Mouse (Mus musculus) liver (tissue): ENCODE data around the gene Lhfpl3.

Experiments used
- DNase-seq: peaks from one replicate; pipeline ENCODE4 v3.0.0-alpha.2; 2020; ENCODE audit warnings: mixed read lengths

Lhfpl3 gene

DNA sequence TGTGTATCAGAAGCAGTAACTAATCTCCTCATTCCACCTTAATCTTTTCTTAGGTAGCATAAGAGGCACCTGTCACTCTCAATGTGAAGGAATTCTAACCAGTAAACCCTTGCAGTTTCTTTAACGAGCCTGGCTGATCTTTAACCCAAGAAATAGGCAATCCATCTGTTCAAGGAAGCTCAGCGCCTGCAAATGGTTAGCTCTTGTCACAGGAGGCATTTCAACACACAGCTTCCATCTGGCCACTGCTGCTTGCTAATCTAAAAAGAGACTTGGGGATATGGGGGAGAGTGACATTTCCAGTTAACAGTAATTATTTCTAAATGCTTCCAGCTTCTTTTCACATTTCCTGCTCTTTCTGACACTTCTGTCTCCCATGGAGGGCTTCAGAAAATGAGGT lies 182.9 kb downstream of the Lhfpl3 start:
- no peak for DNase-seq

DNA sequence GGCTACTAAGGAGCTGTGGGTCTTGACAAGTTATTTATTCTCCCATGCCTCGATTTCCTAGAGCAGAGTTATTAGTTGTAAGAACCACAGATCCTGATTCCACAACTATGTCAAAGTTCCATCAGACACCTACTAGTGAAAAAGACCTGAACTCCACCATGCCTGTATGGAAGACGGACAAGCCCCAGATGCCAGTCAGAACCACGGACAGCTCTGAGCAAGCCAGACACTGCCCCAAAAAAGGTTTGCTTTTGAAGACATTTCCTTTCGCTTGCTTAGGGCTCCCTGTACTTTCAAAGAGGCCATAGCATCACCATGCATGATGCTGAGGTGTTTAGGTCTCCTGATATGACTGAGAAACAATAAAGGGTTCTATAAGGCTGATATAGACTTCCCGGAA lies 197.4 kb downstream of the Lhfpl3 start:
- DNase-seq, result peak; percentile 16

DNA sequence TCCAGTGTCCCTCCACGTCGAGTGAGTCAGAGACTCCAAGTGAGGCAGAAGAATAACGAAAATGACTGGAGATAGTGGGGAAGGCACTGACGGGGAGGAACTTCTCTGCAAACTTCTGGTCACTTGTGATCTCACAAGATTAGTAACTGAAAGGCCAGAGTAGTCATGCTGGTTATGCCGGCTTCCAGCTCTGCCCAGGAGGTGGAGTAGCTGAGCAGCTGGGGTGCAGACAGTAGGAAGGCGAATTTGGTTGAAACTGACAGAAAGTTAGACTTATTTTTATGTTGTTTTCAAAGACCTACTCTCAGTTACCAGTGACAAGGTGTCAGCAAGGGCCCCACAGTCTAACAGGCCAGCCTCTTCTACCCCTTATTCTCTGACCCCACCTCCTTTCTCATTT lies 217.4 kb downstream of the Lhfpl3 start:
- DNase-seq, result no peak

DNA sequence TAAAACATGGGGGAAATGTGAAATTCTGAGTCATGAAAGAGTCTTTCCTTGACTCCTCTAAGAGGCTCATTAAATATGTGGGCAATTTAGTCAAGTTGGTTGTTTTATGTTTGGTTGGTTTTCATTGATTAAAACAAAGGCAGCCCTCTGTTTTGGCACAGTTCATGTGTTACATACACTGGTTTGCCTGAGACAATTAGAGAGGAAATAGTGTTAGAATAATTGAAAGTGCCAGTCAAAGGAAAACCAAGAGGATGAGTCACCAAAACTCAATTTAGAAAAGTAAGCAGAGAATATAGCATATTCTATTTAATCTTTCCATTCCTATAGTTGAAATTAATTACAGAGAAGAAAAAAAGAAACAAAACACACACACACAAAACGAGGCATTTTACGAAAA lies 240.9 kb downstream of the Lhfpl3 start:
- no peak for DNase-seq

DNA sequence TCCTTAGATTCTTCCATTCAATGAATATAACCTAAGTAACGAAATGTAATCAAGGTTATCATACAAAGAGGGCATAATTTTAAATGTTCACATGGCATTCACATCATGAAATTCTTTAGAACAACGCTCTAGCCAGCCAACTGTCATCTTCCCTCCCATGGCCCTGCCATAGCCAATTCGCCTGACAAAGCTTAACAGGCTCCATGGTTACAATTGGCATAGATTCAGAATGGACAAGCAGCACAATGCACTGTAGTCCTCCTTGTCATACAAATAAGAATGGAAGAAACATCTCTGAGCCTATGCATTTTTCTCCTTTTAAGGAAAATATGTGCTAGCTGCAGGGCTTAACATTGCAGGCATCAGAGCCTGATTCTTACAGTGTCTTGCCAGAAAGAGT lies 254.0 kb downstream of the Lhfpl3 start:
- DNase-seq, result no peak

DNA sequence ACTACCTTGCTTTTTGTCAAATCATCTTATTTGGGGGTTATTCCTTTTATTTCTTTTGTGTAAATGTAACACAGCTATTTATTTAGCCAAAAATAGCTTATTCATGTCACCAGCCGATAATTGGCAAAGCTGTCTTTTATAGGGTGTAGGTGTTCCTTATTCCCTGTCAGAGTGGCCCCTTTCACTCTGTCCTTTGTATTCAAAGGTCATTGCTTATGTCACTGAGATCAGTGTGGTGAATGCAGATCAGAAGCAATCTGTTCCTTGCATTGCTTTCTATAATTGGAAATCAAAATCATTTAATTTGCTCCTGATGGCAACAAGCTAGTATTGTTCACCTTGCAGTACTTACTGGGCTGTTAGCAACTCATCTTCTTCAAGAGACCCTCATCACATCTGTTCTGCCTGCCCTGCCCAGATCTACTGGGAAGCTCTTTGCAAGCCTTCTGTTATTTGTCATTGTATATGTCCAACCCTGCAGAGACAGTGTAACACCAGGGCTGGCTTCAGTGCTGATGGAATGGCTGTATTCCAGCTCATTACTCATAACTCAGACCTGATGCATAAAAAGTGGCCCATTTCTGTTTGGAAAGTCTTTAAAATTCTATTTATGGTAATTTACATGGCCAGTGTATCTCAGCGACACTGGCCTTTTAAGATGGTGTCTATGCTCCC lies 257.4 kb downstream of the Lhfpl3 start:
- DNase-seq, result no peak

DNA sequence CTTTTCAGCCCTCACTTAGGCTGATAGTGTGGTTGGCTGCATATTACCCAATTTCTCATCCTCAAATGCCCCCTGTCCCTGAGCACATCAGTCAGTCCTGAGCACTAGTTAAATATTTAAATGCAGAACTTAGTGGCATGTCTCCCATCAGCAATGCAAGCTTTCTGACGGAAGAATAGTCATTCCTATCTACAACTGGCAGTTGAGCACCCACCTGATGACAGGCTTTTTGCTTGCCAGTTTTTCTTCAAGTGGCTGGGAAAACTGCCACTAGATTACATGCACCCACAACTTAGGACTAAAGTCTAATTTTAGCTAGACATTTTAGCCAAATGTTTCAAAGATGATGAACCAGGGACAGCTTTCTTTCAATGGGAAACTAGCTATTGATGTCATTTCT lies 260.3 kb downstream of the Lhfpl3 start:
- DNase-seq, result no peak

DNA sequence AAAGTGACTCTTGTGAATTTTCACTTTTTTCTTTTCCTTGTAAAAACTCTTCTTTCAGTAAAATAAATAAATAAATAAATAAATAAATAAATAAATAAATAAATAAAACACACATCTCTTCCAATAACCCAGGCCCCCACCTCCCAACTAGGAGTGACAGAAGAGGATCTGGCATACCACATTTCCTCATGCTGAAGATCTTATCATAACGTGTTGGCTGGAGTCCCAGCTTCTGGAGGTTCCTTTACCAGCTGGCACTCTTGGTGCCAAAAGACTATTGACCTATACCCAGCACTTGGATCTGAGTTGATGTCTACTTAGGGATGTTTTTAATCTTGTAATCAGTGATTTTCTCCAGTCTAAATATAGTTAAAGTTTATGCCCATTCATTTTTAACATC lies 264.6 kb downstream of the Lhfpl3 start:
- no peak for DNase-seq

DNA sequence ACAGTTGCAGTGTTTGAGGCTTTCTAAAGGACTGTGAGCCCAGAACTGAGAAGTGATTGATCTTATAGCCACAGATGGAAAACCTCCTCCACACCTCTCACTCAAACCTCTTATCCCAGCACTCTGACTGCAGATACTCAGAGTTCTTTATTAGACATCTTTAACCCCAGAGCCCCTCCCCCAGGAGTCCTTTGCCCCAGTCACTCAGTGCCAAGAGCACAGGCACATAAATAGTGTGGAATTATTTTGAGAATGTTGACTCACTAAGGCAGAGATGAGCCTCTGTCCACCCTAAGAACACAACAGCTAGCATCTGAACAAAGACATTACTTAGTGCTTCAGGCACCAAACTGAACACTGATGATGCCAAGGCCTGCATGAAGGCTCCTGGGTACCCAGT lies 268.1 kb downstream of the Lhfpl3 start:
- DNase-seq, result no peak

DNA sequence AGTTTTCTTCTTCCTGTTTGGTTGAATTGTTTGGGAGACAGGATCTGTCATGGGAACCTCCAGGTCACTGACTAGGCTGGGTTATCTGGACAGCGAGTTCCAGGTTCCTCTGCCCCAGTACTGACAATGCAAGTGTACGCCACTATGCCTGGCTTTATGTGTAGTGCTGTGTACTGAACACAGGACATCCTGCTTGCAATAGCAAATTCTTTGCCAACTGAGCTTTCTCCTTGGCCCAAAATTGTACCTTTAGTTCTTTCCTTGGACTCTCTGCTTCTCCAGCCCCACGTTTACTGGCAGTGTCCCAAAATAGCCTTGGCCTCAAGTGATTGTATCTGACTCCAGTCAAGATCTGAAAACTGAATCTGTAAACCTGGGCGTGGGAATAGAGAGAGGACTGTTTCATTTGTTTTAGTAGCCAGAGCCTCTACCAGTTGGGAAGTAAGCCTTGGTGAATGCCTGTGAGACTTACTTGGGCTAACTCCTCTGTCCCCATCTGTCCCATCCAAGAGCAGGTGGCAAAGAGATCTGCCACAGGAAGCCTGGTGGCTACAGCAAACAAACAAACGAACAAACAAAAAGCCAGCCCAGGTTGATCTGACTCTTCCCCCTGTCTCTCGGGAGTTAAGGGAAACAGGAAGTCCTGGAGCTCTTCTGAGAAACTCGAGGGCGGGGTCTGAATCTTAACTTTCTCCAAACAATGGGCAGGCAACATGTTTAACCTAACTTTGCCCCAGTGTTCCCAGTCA lies 269.9 kb downstream of the Lhfpl3 start:
- no peak for DNase-seq

DNA sequence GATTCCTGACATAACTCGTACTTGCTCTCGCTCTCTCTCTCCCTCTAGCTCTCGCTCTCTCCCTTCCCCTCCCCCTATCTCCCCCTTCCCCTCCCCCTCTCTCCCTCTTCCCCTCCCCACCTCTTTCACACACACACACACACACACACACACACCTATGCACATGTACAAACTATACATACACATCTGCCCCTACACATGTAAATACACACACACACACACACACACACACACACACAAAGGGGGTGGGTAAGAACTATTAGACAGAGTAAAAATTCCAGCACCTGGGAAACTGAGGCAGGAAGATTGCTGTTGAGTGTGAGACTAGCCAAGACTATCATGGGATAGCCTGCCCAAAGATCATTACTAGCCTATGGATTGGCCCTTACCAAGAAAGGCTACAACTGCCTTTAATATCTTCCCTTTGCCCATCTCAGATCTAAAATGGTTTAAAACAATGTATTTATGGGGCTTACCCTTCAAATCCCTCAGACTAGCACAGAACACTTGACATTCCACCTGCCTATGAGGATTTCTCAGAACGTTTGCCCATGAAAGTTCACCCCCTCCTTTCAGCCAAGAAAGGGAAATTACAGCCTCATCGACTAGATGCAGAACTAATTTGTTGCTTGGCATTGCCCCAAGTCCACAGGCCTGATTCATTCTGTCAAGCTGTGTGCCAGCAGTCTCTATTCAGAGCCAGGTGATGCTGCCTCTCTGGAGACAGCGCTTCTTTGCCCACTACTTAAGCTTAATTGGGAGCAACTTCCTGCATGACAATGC lies 289.3 kb downstream of the Lhfpl3 start:
- no peak for DNase-seq

DNA sequence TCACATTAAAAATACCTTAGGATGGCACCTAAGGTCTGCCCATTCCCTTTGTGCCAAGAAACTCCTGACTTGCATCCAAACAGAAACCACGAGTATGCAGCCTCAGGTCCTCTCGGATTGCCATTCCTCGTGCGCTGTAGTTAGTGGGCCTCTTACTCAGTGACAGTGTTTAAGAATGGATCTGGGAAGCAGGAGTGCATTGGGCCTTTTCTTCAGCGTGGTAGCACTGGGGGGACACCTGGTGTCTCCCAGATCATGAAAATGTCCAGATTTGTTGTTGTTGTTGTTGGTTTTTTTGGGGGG lies 289.8 kb downstream of the Lhfpl3 start:
- DNase-seq, result no peak

DNA sequence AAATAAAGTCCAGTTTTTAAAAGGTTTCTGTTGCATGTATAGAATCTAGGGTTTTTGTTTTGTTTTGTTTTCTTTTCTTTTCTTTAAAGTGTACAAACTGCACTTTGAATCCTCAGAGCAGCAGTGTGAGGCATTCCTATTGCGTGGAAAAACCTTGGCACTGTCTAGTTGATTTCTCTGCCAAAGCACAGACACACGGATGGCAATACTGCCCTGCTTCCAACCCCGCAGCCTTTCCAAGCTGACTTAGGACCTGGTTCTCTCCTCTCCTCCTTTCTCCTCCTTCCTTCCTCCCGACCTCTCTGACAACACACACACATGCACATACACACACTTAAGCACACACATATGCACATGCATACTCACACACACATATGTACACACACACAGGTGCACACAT lies 294.6 kb downstream of the Lhfpl3 start:
- no peak for DNase-seq

DNA sequence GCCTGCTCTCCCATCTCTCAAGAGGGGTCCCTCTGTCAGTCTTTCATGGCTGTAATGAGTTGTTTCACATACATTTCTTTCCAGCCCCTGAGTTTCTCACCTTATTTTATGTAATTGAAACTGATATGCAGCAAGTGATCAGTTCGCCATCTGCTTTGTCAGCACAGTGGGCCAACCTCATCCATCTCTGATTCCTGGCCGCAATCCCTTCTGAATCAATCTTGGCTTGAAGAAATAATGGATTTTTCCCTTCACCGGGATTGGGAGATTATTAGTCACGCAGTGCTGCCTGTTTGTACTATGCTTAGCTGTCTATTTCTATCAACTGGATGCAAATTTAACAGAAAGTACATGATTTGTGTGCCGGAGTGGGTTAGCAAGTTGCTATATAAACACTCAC lies 297.0 kb downstream of the Lhfpl3 start:
- no peak for DNase-seq

DNA sequence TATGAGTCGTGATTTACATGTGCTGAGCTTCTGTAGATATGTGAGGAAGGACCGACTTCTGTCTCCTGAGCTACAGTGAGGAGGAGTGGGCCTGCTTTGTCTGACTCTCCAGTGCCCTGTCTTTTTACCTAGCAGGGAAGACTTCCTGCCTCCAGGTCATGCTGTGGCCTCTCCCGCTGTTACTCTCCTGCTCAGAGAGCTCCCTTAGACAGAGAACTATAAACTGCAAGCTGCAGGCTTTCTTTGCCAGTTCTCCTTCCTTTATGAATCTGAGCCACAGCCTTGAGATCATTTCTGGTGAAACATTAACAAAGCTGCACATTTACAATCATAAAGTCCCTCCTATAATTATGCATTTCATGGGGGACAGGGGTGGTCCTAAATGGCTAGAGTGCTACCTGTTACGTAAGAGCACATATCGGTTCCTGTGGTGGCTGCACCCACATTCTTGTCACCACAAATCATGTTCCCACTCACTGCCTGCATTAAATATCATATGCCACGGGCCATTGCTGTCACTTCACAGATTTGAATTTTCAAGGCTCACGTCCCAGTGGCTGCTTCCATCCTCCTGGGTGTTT lies 303.3 kb downstream of the Lhfpl3 start:
- no peak for DNase-seq

DNA sequence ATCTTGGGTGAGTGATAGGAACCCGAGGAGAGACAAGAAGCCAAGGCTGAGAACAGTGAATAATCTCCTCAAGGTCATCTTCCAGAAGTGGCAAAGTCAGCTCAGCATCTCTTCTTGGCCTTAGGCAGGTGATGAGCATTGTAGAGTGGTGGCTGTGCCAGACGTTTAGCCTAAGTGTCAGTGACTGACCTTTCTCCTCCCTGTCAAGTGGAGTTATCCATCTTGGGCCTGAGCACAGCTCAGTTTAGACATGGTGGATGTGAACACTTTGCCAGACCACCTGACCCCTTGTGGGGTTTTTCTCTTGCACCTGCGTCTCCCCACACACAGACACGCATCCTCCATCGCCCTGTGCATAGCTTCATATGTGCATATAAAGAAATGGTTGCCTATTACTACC lies 305.6 kb downstream of the Lhfpl3 start:
- DNase-seq, result no peak

DNA sequence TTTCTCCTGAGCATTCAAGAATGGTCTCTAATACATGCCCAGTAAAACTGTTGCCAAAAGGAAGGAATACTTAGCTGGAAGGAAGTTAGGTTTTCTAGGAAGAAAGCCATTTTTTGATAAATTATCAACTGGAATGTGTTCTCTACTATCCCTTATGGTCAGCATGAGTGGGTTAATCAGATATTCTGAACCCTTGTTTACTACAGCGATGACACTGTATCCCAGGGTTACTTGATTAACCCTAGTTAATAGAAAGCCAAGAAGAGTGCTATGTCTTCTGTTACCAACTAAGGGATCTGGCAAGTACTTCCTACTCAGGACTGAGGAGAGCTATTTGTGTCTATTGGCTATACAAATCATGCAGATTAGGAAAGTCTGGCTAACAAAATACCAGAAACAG lies 349.0 kb downstream of the Lhfpl3 start:
- DNase-seq, result no peak

DNA sequence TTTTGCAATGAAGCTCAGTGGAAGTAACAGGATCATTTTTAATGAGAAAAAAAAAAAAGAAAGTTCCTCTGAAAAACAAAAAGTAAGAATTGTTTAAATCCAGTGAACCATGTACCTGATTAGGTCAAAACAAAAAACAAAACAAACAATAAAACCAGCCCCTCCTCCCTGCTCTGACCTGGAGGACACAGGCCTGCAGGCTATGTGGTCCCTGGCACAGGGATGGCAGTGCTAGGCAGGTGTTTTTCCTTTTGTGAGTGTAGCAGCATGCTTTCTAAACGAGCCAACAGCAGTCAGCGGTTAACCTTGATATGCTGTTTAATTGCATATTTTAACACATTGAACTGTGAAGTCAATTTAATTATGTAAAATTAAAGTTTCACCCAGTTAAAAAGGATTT lies 360.7 kb downstream of the Lhfpl3 start:
- DNase-seq, result no peak

DNA sequence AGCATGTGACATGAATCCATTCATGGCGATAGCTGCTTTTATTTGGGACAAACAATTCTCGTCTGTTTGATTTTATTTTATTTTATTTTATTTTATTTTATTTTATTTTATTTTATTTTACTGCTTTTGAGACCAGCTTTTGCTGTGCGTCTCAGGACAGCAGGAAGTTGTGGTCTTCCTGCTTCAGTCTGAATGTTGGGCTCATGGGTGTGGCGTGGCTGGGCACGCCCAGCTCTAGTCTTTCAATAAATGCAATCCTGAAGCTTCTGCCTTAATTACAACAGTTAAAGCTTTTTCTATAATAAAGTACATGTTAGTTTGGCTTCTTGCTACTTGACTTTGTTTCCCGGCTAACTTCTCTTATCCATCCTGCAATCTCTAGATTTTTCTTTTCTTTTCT lies 365.4 kb downstream of the Lhfpl3 start:
- DNase-seq, result no peak

DNA sequence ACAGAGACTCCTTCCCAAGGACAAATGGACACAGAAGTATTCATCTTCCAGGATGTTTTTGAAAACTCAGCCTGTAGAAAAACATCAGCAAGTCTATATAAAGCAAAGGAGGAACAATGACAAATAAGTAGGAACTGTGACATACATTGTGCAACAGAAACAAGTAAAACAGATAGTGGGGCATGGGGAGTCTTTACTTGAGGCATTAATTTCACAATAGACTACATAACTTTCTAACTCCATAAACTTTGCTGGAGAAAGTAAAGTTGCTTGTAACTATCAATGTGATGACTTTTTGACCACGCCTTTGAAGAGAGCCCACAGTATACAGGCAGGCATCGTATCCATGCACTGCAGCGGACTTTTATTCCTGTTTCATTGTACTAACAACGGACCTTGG lies 368.4 kb downstream of the Lhfpl3 start:
- no peak for DNase-seq

DNA sequence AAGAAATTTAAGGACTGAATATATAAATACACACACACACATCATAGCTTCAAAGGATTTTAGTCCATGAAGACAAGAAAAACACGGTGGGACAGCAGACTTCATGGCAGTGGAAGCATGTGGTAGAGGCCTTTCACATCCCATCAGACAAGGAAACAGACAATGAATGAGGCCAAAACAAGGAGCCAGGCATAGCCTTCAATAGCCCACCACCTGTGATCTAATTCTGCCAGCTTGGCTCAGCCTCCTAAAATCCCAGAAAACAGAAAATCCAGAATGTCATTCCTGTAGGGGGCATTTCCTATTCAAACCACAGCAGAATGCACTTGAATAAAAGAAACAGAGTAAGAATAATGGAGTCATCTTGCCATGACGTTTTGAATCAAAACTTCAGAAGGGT lies 381.0 kb downstream of the Lhfpl3 start:
- no peak for DNase-seq

DNA sequence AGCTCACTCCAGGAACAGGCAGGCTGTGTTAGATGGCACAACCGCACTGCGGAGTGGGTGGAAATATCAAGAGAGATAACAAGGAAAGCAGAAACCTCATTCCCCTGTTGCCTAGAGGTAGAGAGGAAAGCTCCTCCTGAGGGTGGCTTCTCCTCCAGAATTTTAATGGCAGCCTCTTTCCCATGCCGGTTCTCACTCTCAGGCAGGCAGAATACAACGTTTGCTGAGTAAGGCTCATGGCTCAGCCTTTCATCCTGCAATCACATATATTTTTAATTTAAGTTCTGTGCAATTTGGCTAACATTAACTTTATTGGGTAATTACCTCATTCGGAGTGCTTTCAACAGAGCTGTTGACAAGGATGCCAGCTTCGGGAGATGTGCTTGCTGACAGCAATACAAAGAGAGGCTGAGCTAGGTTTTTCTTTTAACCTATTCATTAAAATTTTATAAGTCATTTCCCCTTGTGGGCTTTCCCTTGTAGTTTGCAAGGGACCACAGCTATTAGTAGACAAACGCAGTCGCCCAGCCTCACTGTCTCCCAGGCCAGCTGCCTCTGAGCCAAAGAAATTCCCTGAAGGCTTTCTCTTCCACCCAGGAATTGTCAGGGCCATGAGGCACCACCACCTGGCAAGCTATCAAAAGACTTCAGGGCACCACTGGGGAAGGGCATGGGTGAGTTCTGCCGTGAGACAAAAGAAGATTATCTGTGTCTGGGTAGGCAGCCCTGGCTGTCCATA lies 394.5 kb downstream of the Lhfpl3 start:
- DNase-seq, result no peak

DNA sequence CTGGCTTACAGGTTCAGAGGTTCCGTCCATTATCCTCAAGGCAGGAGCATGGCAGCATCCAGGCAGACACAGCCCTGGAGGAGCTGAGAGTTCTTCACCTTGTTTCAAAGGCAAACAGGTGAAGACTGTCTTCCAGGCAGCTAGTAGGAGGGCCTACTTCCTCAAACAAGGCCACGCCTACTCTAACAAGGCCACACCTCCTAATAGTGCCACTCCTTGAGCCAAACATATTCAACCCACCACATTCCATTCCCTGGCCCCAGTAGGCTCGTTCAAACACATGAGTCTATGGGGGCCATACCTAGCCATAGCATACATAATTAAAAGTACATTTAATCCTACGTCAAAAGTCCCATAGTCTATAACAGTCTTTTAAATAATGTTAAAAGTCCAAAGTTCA lies 407.4 kb downstream of the Lhfpl3 start:
- no peak for DNase-seq
